Mouse (Mus musculus): ENCODE results near the gene Ndufa4l2. TPM values are rescaled to one million over a fixed set of nuclear protein-coding genes. Genes with fewer than 3 reads are reported as not detected.

Gene Ndufa4l2
- polyA plus RNA-seq, 1 experiment from 2014 or later: 64.6 TPM

DNA sequence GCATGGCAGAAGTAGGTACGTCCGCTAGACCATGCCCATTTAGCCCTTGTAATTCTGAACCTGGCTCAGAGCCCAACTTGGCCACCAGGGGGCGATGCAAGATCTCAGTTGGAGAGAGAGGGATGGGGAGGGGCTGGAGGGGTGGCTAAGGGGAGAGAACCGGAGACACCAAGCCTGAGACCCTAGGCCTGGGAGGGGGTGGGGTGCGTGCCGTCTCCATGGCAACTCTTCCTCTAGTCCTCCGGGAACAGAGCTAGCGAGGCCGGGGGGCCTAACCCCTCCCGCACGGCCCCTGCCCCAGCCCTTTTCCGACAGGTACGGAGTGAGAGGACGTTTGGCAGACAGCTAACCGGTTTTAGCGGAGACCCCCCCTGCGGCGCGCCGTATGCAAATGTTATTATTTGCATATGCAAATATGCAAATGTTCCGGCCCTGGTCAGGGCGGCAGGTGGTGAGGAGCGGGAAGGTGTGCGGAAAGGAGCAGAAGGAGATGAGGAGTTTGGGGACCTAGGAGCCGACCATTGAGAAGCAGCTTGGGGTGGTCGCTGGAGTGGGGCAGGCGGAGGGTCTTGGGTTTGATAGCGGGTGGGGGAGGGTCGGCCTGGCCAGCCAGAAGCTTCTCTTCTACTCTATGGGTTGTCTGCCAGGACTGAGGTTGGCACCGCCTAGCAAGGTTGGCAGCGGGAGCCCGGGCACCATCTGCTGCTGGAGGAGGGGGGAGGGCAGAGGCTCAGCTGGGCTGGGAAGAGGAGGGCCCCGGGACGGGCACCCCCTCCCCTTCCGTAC lies 5.5 kb upstream of the Ndufa4l2 start:
- H3K27ac ChIP-seq (ENCODE audit: low read length): no peak overlapping the region; the same call in 1 of the 2 replicates

DNA sequence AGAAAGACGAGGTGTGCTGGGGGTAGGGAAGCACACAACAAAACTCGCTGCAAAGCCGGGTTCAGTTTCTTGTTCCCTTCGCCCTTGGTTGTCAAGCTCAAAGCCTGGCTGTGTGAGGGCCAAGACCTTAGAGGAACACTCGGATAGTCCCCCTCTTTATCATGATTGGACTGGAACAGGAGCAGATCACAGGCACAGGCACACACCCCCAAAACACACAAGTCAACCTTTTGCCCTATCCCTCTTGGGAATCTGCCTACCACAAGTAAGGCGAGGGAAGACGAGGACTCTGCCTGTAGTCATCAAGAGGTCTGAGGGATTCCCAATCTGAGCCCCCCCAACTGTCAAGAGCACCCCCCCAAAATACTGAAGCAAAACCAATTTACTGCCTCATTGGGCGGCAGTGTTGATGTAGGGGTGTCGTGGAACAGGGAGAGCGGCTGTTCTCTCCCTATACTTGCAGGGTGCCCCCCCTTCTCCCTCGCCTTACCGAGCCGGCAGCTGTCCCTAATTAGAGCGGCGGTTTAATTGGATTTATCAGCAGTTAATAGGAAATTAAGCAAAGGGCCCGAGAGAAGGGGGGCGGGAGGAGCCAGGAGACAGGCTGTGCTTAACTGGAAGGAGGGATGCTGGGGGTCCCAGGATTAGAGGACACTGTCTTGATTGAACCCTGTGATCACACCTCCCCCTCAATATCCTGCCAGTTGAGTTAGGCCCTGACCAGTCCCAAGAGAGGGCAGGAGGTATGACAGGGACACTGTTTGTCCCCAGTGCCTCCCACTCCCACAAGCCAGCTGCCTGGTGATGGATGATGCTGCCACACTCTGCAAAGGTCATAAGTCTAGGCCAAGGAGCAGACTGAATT lies 4.7 kb upstream of the Ndufa4l2 start:
- Histone ChIP-seq H3K27ac (ENCODE audit: low read length) (no peak overlapping the region; the same call in 1 of the 2 replicates), H3K9me3 (ENCODE audit: control insufficient read depth, low read length) (no peaks in the 10 kb centered on the region), H3K4me2 (ENCODE audit: low read depth, low read length) (peak overlapping the region; percentile 75), H3K9ac (ENCODE audit: low read depth, low read length) (no peak overlapping the region), H3K27me3 (replicated peaks; ENCODE audit: control insufficient read depth, insufficient read depth, low read length) (peaks cover 75% of the 10 kb centered on the region), H3K36me3 (ENCODE audit: control insufficient read depth, insufficient read depth, low read length) (no peaks in the 10 kb centered on the region), H3K4me1 (ENCODE audit: control insufficient read depth, insufficient read depth, low read length) (peaks cover 51% of the 10 kb centered on the region), H3K4me3 (ENCODE audit: low read length) (no peak overlapping the region)
- 22% methylated on average over 17 of the region's 17 CpGs for WGBS
- no peak for ATAC-seq

More for the DNA sequence above, 5.5 kb upstream of the Ndufa4l2 start:
- Histone ChIP-seq H3K36me3 (ENCODE audit: control insufficient read depth, insufficient read depth, low read length) (no peaks in the 10 kb centered on the region), H3K9me3 (ENCODE audit: control insufficient read depth, low read length) (no peaks in the 10 kb centered on the region), H3K4me3 (ENCODE audit: low read length) (peak overlapping the region; percentile 46), H3K9ac (ENCODE audit: low read depth, low read length) (peak overlapping the region; percentile 32; the same call in 1 of the 2 replicates), H3K4me2 (ENCODE audit: low read depth, low read length) (peak overlapping the region; percentile 75), H3K27me3 (replicated peaks; ENCODE audit: control insufficient read depth, insufficient read depth, low read length) (peaks cover 69% of the 10 kb centered on the region), H3K4me1 (ENCODE audit: control insufficient read depth, insufficient read depth, low read length) (peaks cover 45% of the 10 kb centered on the region)
- peak; percentile 40 for ATAC-seq
- WGBS: under 1% methylated on average over 34 of the region's 35 CpGs

DNA sequence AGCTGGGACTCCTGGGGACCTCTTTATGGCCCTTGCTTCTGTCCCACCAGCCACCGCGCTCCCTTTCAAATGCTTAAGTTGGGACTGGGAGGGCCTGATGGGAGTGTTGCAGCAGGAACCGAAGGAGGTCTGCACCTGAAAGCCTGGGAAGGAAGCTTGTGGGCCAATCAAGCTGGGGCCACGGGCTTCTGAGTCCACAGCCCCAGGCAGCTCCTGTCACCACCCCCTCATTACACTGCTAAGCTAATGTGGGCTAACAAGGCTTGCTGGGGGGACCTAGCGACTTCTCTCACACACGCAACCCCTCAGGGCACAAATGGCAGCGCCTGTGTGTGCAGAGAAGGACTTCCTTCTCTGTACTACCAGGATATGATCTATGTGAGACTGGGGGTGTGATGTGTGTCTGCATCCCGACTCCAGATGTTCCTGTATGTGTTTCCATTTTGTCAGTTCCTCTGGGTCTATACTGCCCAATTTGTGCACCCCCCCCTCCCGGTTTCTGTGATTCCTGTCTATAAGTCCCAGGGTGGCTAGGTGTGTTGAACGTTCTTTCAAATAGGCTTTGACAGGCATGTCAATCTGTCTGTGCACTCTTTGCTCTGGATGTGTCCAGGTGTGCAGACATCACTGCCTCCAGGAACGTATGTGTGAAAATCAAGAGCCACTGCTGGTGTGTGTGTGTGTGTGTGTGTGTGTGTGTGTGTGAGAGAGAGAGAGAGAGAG lies 3.7 kb upstream of the Ndufa4l2 start:
- Histone ChIP-seq H3K27me3 (replicated peaks; ENCODE audit: control insufficient read depth, insufficient read depth, low read length) (peaks cover 82% of the 10 kb centered on the region), H3K36me3 (ENCODE audit: control insufficient read depth, insufficient read depth, low read length) (no peaks in the 10 kb centered on the region), H3K4me3 (ENCODE audit: low read length) (peak overlapping the region; percentile 62), H3K4me1 (ENCODE audit: control insufficient read depth, insufficient read depth, low read length) (peaks cover 60% of the 10 kb centered on the region), H3K27ac (ENCODE audit: low read length) (no peak overlapping the region; the same call in 1 of the 2 replicates), H3K4me2 (ENCODE audit: low read depth, low read length) (peak overlapping the region; percentile 98; the same call in 1 of the 2 replicates), H3K9me3 (ENCODE audit: control insufficient read depth, low read length) (no peaks in the 10 kb centered on the region), H3K9ac (ENCODE audit: low read depth, low read length) (peak overlapping the region; percentile 69; the same call in 1 of the 2 replicates)
- WGBS: 17% methylated on average over 11 of the region's 11 CpGs
- ATAC-seq: no peak

GRCm38 (mm10) chr10:127511634-127512306 lies 3.0 kb upstream of the Ndufa4l2 start:
- Histone ChIP-seq H3K9ac (ENCODE audit: low read depth, low read length) (peak overlapping the region; percentile 69), H3K27ac (ENCODE audit: low read length) (no peak overlapping the region), H3K4me3 (ENCODE audit: low read length) (peak overlapping the region; percentile 62), H3K9me3 (ENCODE audit: control insufficient read depth, low read length) (no peaks in the 10 kb centered on the region), H3K36me3 (ENCODE audit: control insufficient read depth, insufficient read depth, low read length) (no peaks in the 10 kb centered on the region), H3K27me3 (replicated peaks; ENCODE audit: control insufficient read depth, insufficient read depth, low read length) (peaks cover 82% of the 10 kb centered on the region), H3K4me2 (ENCODE audit: low read depth, low read length) (peak overlapping the region; percentile 98), H3K4me1 (ENCODE audit: control insufficient read depth, insufficient read depth, low read length) (peaks cover 67% of the 10 kb centered on the region)
- no peak for ATAC-seq
- under 1% methylated on average over 46 of the region's 46 CpGs for WGBS

GRCm38 (mm10) chr10:127512307-127512666 lies 2.5 kb upstream of the Ndufa4l2 start:
- Histone ChIP-seq H3K27ac (ENCODE audit: low read length) (no peak overlapping the region), H3K4me2 (ENCODE audit: low read depth, low read length) (peak overlapping the region; percentile 98), H3K9me3 (ENCODE audit: control insufficient read depth, low read length) (no peaks in the 10 kb centered on the region), H3K27me3 (replicated peaks; ENCODE audit: control insufficient read depth, insufficient read depth, low read length) (peaks cover 76% of the 10 kb centered on the region), H3K4me3 (ENCODE audit: low read length) (peak overlapping the region; percentile 62), H3K36me3 (ENCODE audit: control insufficient read depth, insufficient read depth, low read length) (no peaks in the 10 kb centered on the region), H3K9ac (ENCODE audit: low read depth, low read length) (peak overlapping the region; percentile 69), H3K4me1 (ENCODE audit: control insufficient read depth, insufficient read depth, low read length) (peaks cover 72% of the 10 kb centered on the region)
- ATAC-seq: no peak
- WGBS: 3% methylated on average over 7 of the region's 7 CpGs

DNA sequence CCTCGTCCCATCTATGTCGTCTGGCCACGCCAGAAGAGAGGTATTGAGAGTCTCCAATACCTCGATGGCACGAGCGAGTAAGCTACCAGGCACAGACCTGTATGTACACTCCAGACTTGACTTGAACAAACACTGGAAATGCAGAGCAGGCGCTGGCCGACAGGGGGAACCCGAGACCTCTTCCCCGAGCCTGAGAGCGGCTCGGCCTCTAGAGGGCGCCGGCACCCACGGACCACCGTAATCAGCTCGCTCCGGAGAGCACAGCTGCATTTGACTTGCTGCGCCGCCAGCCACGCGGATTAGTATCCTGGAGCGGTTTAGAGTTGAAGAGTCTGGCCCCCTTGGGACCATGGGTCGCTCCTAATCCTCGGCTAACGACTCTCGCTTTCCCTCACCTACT lies 2.0 kb upstream of the Ndufa4l2 start:
- peak; percentile 47 for ATAC-seq
- H3K27ac ChIP-seq (ENCODE audit: low read length): no peak overlapping the region
- peak overlapping the region; percentile 98 for H3K4me2 ChIP-seq (ENCODE audit: low read depth, low read length)
- H3K4me1 ChIP-seq (ENCODE audit: control insufficient read depth, insufficient read depth, low read length): peaks cover 77% of the 10 kb centered on the region
- H3K9me3 ChIP-seq (ENCODE audit: control insufficient read depth, low read length): no peaks in the 10 kb centered on the region
- 0% methylated on average over 27 of the region's 27 CpGs for WGBS
- 0 out of 2 replicates have a peak, but pooled peaks cover under 1% of the 10 kb centered on the region for H3K36me3 ChIP-seq (ENCODE audit: control insufficient read depth, insufficient read depth, low read length)
- H3K27me3 ChIP-seq (replicated peaks; ENCODE audit: control insufficient read depth, insufficient read depth, low read length): peaks cover 72% of the 10 kb centered on the region
- peak overlapping the region; percentile 62 for H3K4me3 ChIP-seq (ENCODE audit: low read length)
- H3K9ac ChIP-seq (ENCODE audit: low read depth, low read length): peak overlapping the region; percentile 58

DNA sequence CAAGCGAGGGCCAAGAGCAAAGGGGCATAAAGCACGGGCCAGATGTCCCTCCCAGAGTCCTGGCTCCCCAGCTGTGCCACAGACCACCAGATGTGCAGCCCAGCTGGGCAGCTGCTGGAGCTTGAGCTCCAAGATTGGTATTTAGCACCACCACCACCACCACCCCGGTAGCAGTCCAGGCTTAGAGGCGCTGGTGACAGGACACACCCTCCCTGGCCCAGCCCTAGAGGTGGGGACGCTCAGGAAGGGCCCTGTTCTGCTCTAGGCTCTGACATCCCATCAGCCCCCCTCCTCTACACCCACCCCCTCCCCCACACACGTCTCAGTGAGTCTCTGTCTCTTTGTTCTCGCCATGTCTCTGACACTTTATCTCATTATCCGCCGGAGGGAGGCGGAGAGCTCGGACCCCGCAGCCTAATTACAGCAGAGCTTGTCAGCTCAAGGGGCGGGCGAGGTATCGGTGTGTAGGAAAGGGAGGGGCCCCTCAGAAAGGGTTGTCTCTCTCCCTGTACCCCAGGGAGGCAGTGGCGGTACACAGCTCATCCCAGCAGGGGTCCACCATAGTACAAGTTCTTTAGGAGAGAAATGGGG lies 1.2 kb upstream of the Ndufa4l2 start:
- Histone ChIP-seq H3K4me2 (ENCODE audit: low read depth, low read length) (peak overlapping the region; percentile 79), H3K9ac (ENCODE audit: low read depth, low read length) (peak overlapping the region; percentile 58), H3K4me3 (ENCODE audit: low read length) (peak overlapping the region; percentile 36), H3K36me3 (ENCODE audit: control insufficient read depth, insufficient read depth, low read length) (peaks cover 8% of the 10 kb centered on the region), H3K4me1 (ENCODE audit: control insufficient read depth, insufficient read depth, low read length) (peaks cover 72% of the 10 kb centered on the region), H3K9me3 (ENCODE audit: control insufficient read depth, low read length) (no peaks in the 10 kb centered on the region), H3K27me3 (replicated peaks; ENCODE audit: control insufficient read depth, insufficient read depth, low read length) (peaks cover 64% of the 10 kb centered on the region), H3K27ac (ENCODE audit: low read length) (no peak overlapping the region)
- 5% methylated on average over 16 of the region's 16 CpGs for WGBS
- ATAC-seq: peak; percentile 23; the same call in 1 of the 2 replicates

DNA sequence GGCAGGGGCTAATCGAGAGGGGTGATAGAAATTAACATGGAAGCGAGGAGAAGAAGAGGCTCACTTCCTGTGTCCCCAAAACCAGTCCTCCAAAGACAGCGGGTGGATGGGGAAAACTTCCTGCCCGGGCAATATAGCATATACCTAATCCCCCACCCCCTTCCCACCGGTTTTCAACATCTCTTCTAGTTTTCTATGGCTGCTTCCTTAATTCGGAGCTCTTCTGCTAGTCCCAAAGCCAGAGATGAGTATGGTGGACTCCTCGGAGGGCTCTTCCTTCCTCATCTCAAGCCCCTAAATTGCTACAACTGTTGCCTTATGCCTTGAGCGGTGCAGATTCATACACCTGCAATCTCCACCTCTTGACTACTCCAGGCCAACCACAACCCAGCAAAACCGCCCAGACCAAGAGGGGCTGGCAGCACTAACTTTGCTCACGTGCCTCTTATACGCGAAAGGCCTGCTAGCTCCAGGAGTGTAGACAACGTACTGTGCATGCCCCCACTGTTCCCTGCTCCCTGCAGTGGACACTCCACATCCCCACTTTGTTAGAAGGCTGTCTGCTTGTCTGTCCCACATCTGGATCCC lies 562 bp upstream of the Ndufa4l2 start:
- H3K4me2 ChIP-seq (ENCODE audit: low read depth, low read length): 0 out of 2 replicates have a peak overlapping the region, but pooled peaks have one; percentile 41
- H3K27ac ChIP-seq (ENCODE audit: low read length): no peak overlapping the region
- H3K4me1 ChIP-seq (ENCODE audit: control insufficient read depth, insufficient read depth, low read length): peaks cover 66% of the 10 kb centered on the region
- no peak overlapping the region for H3K4me3 ChIP-seq (ENCODE audit: low read length)
- no peaks in the 10 kb centered on the region for H3K9me3 ChIP-seq (ENCODE audit: control insufficient read depth, low read length)
- peaks cover 58% of the 10 kb centered on the region for H3K27me3 ChIP-seq (replicated peaks; ENCODE audit: control insufficient read depth, insufficient read depth, low read length)
- H3K9ac ChIP-seq (ENCODE audit: low read depth, low read length): 0 out of 2 replicates have a peak overlapping the region, but pooled peaks have one; percentile 48
- ATAC-seq: no peak
- peaks cover 13% of the 10 kb centered on the region for H3K36me3 ChIP-seq (ENCODE audit: control insufficient read depth, insufficient read depth, low read length)
- 22% methylated on average over 13 of the region's 13 CpGs for WGBS

Measured in intestine, embryonic 16.5 days (tissue).